Mouse (Mus musculus) myocyte (in vitro differentiated cells): ENCODE data around the gene Nrip2. TPM values are rescaled to one million over a fixed set of nuclear protein-coding genes. Genes with fewer than 3 reads are reported as not detected.

ENCODE experiments used
- H3K27me3 ChIP-seq: one replicate; pipeline ENCODE4 v1.6.1; 2011; ENCODE audit not compliant: control insufficient read depth, insufficient read depth, insufficient read length
- H3K36me3 ChIP-seq: one replicate; pipeline ENCODE4 v1.6.1; 2011; ENCODE audit not compliant: control insufficient read depth, insufficient read depth
- H3K4me2 ChIP-seq: one replicate; pipeline ENCODE4 v1.6.1; 2011; ENCODE audit warnings: low read depth, control low read depth
- H3K4me3 ChIP-seq: one replicate; pipeline ENCODE4 v1.5.1; 2011; ENCODE audit warnings: mild to moderate bottlenecking, control low read depth, moderate library complexity
- H3K79me2 ChIP-seq: one replicate; pipeline ENCODE4 v1.6.1; 2011; ENCODE audit not compliant: control insufficient read depth, insufficient read depth
- H3ac ChIP-seq: one replicate; pipeline ENCODE4 v1.6.1; 2011; ENCODE audit not compliant: control insufficient read depth, insufficient read length
- CEBPB ChIP-seq: IDR thresholded peaks from 2 replicates; pipeline ENCODE4 v1.6.1; 2011; ENCODE audit warnings: mild to moderate bottlenecking, moderate library complexity; ENCODE audit not compliant: poor library complexity, insufficient read depth, severe bottlenecking
- E2F4 ChIP-seq: IDR thresholded peaks from one replicate; pipeline ENCODE4 v1.6.1; 2011; ENCODE audit warnings: mild to moderate bottlenecking, control low read depth, moderate library complexity; ENCODE audit not compliant: insufficient read depth
- MAX ChIP-seq: IDR thresholded peaks from one replicate; pipeline ENCODE4 v1.6.1; 2011; ENCODE audit warnings: low read depth, mild to moderate bottlenecking, control low read depth
- MYOD1 ChIP-seq, 3 experiments: IDR thresholded peaks; one replicate each; pipeline ENCODE4 v1.6.1; 2011; ENCODE audit warnings: control low read depth in 2 of 3, low read depth in 2 of 3, mild to moderate bottlenecking in 2 of 3, moderate library complexity in 1 of 3; ENCODE audit not compliant: insufficient read length in 2 of 3, control insufficient read depth in 1 of 3
- MYOG ChIP-seq, 3 experiments: IDR thresholded peaks; one replicate each; pipeline ENCODE4 v1.6.1; 2011; ENCODE audit warnings: control low read depth in 2 of 3, low read depth in 2 of 3, mild to moderate bottlenecking in 2 of 3; ENCODE audit not compliant: insufficient read length in 2 of 3, control insufficient read depth in 1 of 3, insufficient read depth in 1 of 3
- POLR2A ChIP-seq: IDR thresholded peaks from one replicate; pipeline ENCODE4 v1.6.1; 2011; ENCODE audit warnings: low read depth, mild to moderate bottlenecking, control low read depth, moderate library complexity; ENCODE audit not compliant: insufficient read length
- POLR2AphosphoS2 ChIP-seq: IDR thresholded peaks from one replicate; pipeline ENCODE4 v1.6.1; 2011; ENCODE audit warnings: low read depth, control low read depth; ENCODE audit not compliant: insufficient read length
- REST ChIP-seq: IDR thresholded peaks from one replicate; pipeline ENCODE4 v1.6.1; 2011; ENCODE audit warnings: mild to moderate bottlenecking, control low read depth, moderate library complexity; ENCODE audit not compliant: insufficient read depth, insufficient read length
- SRF ChIP-seq: IDR thresholded peaks from one replicate; pipeline ENCODE4 v1.6.1; 2011; ENCODE audit warnings: low read depth; ENCODE audit not compliant: control insufficient read depth, insufficient read length
- TCF12 ChIP-seq: IDR thresholded peaks from one replicate; pipeline ENCODE4 v1.6.1; 2011; ENCODE audit warnings: mild to moderate bottlenecking, control low read depth; ENCODE audit not compliant: poor library complexity, insufficient read depth, severe bottlenecking
- TCF3 ChIP-seq: IDR thresholded peaks from one replicate; pipeline ENCODE4 v1.6.1; 2011; ENCODE audit warnings: low read depth, control low read depth; ENCODE audit not compliant: insufficient read length
- USF1 ChIP-seq: IDR thresholded peaks from one replicate; pipeline ENCODE4 v1.6.1; 2011; ENCODE audit warnings: low read depth, mild to moderate bottlenecking, control low read depth, moderate library complexity
- polyA plus RNA-seq: library from polyadenylated mRNA; unstranded; fragments of >200 nt; fragmentation: generic; extraction: Trizol; gene quantifications from one replicate; pipeline ENCODE4 v1.2.1, GENCODE M21; 2012; ENCODE audit warnings: missing spikeins

Gene Nrip2
- polyA plus RNA-seq, 1 experiment: 1.1 TPM

DNA sequence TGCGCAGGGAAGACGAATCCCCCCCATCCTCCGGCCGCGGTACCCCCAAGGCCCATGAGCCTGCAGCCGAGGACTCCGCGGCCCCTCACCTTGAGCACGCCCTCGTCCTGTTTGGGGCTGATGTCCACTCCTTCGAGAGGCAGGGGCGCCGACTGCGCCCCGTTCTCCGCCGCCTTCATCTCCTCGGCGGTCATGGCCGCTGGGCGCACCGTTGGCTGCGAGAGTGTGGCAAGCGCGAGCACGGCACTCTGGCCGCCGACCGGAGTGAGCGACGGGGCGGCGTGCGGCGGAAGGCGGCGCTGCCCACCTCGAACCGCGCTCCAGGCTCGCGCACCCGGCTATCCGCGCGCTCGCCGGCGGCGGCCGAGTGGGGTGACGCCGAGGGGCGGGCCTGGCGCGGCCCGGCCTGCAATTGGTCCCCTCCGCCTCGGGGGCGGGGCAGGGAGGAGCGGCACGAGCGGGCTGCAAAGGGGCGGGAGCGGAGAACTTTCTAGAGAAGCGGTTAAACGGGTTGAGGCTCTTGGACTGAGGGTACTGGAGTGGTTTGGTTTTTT is 39.3 kb downstream of the Nrip2 start, which contains the start of gene Fkbp4:
Fkbp4 (minus strand) TSS at position 361 of the 554 bp plus-strand sequence.
- H3K79me2 ChIP-seq: peaks cover 23% of the 10 kb centered on the region
- peak within 1 kb of the TSS; percentile 84 for H3ac ChIP-seq
- peak within 1 kb of the TSS; percentile 96 for H3K4me2 ChIP-seq
- H3K36me3 ChIP-seq: peaks cover 20% of the 10 kb centered on the region
- H3K4me3 ChIP-seq: peak within 1 kb of the TSS; percentile 88
- TF ChIP-seq MYOD1 (IDR thresholded peaks at IDR 0.05; ENCODE audit: control insufficient read depth in 1 of 3, insufficient read length in 2 of 3, low read depth in 2 of 3): no peak
- TF ChIP-seq POLR2A: peak; percentile 99
- peak; percentile 26 for TF ChIP-seq E2F4
- no peak for TF ChIP-seq MAX
- TF ChIP-seq TCF3: peak; percentile 42
- TF ChIP-seq MYOG (IDR thresholded peaks at IDR 0.05; ENCODE audit: control insufficient read depth in 1 of 3, insufficient read depth in 1 of 3, insufficient read length in 2 of 3, low read depth in 2 of 3): no peak
- TF ChIP-seq REST: peak; percentile 28
- TF ChIP-seq SRF: no peak
- TF ChIP-seq POLR2AphosphoS2: peak; percentile 99
- no peak for TF ChIP-seq USF1
- TF ChIP-seq CEBPB: no peak
- TF ChIP-seq TCF12: no peak
- H3K27me3 ChIP-seq: no peaks in the 10 kb centered on the region

DNA sequence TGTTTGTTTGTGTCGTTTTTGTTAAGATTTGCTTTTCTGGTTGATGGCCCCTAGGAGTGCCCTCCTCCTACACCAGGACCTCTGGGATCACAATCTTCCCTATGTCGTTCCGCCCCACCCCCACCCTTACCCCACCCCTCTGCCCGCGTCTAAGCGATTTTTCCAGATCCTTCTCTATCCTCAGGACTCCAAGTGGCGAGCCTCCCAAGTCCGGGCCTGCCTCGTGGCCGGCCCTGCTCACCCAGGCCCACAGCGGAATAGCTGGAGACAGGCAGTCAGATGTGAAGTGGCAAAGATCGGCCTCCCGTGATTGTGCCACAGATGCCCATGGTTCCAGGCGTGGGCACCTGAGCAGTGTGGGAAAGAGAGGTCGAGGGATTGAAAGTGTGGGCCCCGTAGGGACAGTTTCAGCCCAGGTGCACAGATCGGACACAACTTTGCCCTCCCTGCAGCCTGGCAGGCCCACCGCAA is 39.8 kb downstream of the Nrip2 start:
- H3K36me3 ChIP-seq: peaks cover 19% of the 10 kb centered on the region
- H3K4me2 ChIP-seq: peak overlapping the region; percentile 96
- TF ChIP-seq MYOD1 (IDR thresholded peaks at IDR 0.05; ENCODE audit: control insufficient read depth in 1 of 3, insufficient read length in 2 of 3, low read depth in 2 of 3) (no peak), REST (no peak), SRF (no peak), POLR2AphosphoS2 (no peak), MAX (no peak), USF1 (no peak), MYOG (IDR thresholded peaks at IDR 0.05; ENCODE audit: control insufficient read depth in 1 of 3, insufficient read depth in 1 of 3, insufficient read length in 2 of 3, low read depth in 2 of 3) (no peak), TCF3 (no peak), POLR2A (no peak), E2F4 (no peak), CEBPB (no peak), TCF12 (no peak)
- peak overlapping the region; percentile 84 for H3ac ChIP-seq
- H3K79me2 ChIP-seq: peaks cover 23% of the 10 kb centered on the region
- no peaks in the 10 kb centered on the region for H3K27me3 ChIP-seq
- peak overlapping the region; percentile 88 for H3K4me3 ChIP-seq

DNA sequence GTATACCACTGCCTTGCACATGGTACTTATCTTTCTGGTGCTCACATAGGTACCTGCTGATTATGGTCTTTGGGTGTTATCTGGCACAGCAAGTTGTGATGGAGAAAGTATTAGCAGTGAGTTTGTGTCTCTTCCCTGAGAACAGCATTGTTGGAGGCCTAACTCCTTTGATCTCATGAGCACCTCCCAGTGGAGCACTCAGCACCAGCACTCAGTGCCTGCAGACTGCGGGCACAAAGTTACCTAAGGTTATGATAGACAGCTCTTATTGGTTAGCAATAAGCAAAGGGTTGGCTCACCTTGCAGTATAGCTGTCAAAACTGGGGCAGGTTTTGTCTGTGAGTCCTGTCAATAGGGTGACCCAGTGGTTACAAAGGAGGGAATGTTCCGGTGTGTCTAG is 41.1 kb downstream of the Nrip2 start:
- H3K4me3 ChIP-seq: no peak overlapping the region
- H3K27me3 ChIP-seq: no peaks in the 10 kb centered on the region
- H3ac ChIP-seq: no peak overlapping the region
- H3K79me2 ChIP-seq: peaks cover 23% of the 10 kb centered on the region
- no peak overlapping the region for H3K4me2 ChIP-seq
- peaks cover 7% of the 10 kb centered on the region for H3K36me3 ChIP-seq
- TF ChIP-seq USF1: no peak
- no peak for TF ChIP-seq MAX
- TF ChIP-seq SRF: no peak
- TF ChIP-seq CEBPB: no peak
- no peak for TF ChIP-seq MYOG (IDR thresholded peaks at IDR 0.05; ENCODE audit: control insufficient read depth in 1 of 3, insufficient read depth in 1 of 3, insufficient read length in 2 of 3, low read depth in 2 of 3)
- no peak for TF ChIP-seq MYOD1 (IDR thresholded peaks at IDR 0.05; ENCODE audit: control insufficient read depth in 1 of 3, insufficient read length in 2 of 3, low read depth in 2 of 3)
- TF ChIP-seq REST: no peak
- no peak for TF ChIP-seq TCF12
- TF ChIP-seq E2F4: no peak
- no peak for TF ChIP-seq POLR2A
- no peak for TF ChIP-seq POLR2AphosphoS2
- TF ChIP-seq TCF3: no peak

DNA sequence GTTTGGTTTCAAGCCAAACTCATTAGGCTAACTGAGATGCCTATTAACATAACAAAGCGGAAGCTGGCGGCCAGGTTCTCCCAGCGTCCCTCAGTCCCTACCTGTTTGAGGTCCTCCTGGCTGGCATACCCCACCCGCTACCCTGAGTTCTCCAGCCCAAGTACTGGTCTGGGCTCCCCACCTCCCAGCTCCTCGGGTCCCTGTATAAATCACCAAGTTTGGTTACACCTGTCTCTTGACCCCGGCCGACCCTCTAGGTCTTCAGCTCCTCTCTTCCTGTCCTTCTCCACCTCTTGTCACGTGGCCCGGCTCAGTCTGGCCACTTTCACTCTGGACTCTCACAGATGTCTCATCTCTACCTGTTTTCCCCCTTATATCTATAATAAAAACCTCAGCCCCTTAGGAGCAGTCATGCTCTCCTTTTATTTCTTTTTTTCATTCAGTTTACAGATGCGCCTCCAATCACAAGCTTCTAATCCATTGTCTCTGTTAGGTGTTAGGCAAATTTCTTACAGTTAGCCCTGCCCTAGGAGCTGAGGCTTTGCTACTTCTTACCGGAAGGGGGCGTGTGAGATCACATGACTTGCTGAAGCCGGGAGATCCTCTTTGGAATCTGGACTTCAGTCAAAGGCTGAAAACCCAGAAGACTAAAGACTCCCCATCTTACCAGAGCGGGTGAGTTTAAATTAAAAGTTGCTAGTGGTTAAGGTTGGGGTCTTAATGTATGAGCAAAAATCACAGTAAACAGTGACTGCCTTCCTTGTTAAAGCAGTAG is 46.9 kb downstream of the Nrip2 start:
- Histone ChIP-seq H3K4me2 (peak overlapping the region; percentile 6), H3K4me3 (no peak overlapping the region)

More for the DNA sequence above, 46.9 kb downstream of the Nrip2 start:
- Histone ChIP-seq H3ac (no peak overlapping the region), H3K36me3 (no peaks in the 10 kb centered on the region), H3K27me3 (no peaks in the 10 kb centered on the region), H3K79me2 (no peaks in the 10 kb centered on the region)
- no peak for TF ChIP-seq MYOG (IDR thresholded peaks at IDR 0.05; ENCODE audit: control insufficient read depth in 1 of 3, insufficient read depth in 1 of 3, insufficient read length in 2 of 3, low read depth in 2 of 3)
- TF ChIP-seq USF1: peak; percentile 77
